Mouse (Mus musculus) T-cell, adult 2 months (primary cell): ENCODE results near the gene Galnt4.

Source experiments
- DNase-seq: peaks from one replicate; pipeline ENCODE4 v3.0.0; 2022; ENCODE audit warnings: low spot score

Galnt4 gene

DNA sequence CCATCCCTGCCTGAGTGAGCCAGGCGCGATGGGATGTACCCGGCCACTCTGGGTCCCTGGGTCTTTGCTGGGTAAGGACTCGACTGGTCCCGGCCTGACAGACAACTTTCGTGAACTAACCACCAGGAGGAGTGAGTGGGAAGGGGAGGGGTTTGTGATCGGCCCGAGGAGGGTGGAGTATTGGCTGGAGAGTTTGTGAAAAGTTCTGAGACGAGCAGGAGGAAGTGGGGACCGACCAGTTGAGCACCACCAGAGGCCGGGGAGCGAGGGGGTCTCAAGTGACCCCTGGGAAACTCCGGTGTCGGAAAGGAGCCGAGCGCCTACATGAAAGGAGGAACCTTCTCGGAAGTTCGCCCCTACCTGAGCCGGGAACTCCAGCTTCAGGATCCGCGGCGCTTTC is at the start of gene Galnt4:
Gene Galnt4, plus strand, starts transcription at position 196 of the 400 bp plus-strand sequence.
- peak; percentile 83 for DNase-seq

DNA sequence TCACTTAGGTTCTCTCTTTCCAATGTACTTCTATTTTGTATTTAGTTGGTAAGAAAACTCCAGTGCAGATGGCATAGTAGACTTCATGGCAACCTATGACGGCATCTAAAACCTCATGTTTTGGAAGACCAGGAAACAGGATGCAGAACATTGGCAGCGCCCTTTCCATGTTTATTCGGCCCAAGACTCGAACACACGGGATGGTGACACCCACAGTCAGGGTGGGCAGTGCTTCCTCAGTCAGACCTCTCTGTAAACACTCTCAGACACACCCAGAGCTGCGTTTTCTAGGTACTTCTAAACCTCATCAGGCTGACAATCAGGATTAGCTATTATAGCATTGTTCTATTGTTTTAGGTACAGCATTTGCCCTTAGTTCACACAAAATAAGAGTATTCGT is 47.4 kb upstream of the Galnt4 start:
- no peak for DNase-seq

DNA sequence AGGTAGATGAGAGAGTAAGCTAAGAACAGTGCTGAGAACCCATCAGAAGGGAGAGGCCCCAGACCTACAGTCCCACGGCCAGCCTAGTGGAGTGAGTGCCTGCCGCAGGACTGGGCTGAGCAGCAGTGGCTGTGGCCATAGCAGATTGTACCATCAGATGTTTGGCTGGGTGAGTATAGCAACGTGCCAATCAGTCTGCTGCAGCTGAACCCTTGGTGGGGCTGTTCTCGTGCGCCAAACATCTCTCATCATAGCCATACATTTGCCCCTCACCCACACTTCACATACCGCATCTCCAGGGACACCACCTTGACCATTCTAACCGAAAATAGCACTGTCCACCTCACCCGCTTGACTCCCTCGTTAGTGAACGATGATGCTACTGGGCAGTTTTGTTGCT is 46.5 kb upstream of the Galnt4 start:
- DNase-seq, result no peak

DNA sequence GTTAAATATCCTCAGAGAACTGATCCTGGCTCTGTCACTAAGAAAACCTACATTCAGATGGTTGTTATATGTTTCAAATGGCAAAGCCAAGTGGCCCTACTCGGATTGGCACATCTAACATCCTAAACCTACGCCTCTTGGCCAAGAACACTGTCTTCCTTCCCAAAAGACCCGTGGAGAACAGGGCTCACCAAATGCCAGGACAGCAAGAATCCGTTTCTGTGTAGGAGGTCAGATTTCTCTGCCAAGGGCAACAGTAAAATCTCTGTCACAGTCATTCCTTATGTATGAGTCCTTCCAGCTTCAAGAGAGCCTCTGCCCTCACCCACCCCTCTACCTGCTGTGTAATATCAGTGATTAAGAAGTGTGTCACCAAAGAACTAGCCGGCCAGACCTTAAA is 45.4 kb upstream of the Galnt4 start:
- DNase-seq, result no peak

DNA sequence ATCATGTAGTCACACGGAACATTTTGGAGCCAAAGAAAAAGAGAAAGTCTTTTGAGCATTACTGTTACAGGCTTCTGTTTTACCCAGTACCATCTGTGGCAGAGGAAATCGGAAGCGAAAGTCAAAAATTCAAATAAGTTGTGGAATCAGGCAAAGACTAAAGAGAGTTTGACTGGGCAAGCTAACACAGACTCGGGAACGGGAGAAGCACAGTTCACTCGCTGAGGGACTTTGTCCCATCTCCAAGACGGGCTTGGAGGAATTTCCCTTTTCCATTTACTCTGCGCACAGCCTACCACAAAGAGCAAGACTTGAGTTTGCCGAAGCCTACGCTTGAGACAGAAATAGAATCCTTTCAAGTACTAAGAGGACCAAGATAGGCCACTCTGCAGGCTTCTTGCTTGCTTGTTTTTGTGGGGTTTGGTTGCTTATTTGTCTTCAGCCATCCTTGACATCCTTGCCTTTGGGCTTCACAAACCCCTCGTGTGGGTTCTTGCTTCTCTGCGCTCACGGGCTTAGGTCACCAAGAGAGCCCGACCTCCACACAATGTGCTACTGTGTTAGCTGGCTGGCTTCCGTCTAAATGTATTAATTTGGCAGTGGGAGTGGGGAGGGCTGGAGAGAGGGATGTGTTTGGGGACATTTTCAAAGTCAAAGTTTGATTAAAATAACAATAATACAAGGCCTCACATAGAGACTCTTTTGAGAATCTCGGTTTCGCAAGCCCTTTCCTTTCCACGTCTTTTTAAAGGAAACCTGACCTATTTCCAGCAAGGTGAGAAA is 31.7 kb upstream of the Galnt4 start:
- no peak for DNase-seq

DNA sequence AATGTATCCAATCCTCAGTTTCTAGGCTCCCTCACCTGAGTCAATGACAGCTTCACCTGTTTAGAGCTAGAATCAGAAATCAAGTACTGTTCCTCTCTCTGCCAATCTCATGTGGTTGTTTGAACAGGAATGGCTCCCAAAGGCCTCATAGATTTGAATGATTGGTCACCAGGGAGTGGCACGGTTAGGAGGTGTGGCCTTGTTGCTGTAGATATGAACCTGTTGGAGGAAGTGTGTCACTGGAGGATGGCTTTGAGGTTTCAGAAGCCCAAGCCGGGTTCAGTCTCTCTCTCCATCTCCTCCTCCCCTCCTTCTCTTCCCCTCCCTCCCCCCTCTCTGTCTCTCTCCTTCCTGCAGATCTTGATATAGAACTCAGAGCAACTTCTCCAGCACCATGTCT is 29.3 kb upstream of the Galnt4 start:
- no peak for DNase-seq

DNA sequence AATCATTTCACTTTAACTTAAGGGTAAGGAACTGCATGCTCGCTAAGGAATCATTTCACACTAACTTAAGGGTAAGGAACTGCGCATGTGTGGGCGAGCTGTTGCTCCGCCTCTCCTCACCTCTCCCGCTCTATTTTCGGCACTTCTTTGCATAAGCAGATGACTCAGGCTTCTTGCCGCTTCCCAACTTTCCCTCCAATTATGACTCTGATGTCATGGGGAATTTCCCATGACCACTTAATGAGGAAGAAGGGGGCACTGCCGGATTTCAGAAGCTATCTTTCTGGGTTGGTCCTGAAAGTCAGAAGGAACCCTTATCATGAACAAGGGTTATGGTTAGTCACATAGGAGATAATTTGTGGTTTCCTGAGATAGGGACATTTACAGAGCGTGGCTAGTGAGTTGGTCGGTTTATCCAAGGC is 26.4 kb upstream of the Galnt4 start:
- DNase-seq, result no peak

DNA sequence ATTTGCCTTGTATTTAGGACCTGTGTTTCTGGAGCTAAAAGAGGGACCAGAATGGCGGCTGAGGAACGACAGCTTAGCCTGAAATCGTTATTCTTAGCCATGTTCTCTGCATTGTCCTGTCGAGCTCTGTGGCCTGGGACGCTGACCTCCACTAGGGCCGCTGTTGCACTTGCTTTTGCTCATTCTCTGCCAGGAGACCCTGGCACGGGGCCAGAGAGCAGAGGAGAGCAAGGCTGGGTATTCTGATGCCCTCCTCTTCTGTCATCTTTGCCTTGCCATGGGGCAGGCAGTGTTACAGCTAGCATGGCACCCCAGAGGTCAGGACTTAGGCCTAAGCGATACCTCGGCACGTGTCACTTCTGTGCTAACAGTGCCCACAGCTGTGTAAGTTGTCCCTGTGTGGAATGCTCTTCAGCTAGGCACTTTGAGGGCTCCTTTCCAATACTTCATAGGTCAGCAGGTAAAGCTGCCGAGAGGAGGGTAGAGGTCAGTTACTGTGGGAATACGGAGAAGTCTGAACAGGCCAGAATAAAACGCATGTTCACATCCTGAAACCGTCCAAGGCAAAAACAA is 24.4 kb upstream of the Galnt4 start:
- DNase-seq, result no peak

DNA sequence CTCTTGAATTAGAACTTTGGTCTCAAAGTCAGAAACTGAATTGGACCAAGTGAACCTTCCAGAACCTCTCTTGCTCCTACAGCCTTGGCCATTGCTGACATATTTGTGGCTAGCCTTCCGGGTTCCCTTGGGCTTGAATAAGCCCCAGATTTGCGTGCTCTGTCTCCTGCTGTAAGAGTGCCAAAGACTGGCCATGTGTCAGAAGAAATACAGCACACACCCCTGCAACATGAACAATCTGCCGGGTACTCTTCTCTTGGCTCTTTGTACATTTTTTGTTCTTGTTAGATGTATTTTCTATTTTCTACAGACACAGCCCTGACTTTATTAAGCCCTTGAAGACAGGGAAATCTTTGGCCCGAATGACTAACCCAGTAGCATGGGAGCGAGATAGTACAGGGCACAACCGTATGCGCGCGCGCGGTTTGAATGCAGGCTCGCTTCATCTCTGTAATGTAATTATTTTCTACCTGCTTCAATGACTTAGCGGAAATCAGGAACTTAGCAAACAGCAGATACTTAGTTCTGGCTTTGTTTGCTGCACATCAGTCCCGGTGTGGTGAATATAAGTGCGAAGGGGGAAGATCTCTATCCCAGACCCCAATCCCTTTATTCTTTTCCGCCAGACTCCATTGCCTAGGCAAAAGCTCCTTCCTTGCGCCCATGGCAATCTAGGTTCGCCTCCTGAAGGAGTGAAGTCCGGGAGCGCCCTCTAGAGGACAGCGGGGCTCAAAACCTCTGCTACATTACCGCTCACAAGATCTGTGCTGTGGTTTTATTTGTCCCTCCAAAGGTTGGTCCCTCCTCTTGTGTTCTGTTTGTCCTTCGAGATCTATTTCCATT is 23.3 kb upstream of the Galnt4 start:
- DNase-seq, result peak; percentile 64

DNA sequence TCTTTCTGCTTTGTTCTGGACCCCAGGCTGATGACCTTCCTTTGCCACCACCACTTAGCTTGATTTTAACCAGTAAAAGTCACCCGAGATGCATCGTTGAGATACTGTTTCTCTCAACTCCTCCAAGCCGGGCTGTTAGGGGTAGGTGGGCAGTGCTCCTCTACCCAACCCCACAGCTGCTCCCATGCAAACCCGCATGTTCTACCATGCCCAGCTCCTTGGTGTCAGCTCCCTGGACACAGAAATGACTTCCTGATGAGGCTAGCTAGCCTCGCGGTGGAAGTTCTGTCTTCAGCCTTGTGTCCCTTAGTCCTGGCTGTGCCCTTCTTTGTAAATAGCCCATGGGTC is 22.7 kb upstream of the Galnt4 start:
- DNase-seq, result no peak

DNA sequence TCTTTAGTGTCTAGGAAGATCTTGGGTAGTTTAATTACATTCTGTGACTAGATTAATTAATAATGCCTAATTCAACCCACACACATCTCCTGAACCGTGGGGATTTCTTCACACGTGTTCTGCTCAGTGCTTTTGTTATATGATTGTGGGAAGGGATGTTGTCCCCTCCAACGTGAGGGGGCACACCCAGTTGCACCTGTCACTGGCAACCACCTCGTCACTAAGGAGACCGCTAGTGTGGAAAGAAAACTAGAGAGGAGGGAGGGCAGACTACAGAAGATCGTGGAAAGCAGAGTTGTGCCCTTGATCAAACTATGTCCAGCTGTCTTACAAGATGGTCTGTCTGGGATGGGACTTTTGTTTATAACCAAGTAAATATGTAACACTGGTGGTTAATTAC is 21.9 kb upstream of the Galnt4 start:
- no peak for DNase-seq

DNA sequence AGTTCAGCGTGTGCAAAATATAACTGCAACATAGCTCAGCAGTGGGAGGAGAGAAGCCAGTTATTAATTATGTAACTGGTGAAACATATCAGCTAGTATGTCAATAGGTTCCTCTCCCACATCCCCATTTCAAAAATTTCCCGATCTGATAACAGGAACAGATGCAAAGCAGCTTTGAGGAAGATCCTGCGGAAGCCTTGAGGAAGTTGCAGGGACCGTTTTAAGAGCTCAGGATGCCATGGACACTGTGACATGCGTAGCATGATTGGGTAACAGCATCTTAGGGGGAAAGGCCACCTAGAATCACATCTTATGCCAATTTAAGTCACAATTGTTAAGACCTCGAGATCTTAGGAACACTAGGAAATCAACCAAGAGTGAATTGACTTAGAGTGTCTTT is 18.1 kb upstream of the Galnt4 start:
- no peak for DNase-seq

DNA sequence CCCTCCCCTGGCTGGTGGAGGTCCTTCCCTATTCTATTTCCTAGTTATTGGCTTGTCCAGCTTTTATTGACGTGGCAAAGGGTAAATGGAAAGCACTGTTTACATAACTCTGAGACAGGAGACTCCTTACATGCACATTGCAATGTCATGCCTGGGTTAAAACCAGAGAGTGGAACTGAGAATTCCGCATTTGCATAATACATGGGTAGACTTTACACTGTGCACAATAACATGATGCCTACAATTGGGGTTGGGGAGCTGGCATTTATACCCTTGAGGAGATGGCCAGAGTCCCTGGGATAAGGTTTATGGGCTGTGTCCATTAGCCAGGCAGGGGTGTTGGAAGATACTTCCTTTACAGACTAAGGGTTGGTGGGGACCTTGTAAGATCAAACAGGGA is 14.6 kb upstream of the Galnt4 start:
- no peak for DNase-seq

DNA sequence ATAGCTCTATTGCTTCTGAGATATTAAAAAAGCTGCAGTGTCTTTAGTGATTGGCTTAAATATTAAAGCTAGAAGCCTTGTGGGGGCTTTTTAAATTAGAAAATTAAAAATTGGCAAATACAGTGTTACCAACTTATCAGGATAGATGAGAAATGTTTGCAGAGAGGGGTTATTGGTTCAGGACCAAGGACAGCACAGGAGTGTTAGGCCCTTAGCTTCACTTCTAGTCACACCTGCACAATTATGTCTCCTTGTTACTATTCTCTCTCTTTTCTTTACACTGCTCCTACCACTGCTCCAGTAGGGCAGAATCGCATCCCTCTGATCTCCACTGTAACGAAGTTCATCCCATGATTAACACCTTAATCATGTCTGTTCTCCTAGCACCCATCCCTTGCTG is 12.8 kb upstream of the Galnt4 start:
- DNase-seq, result no peak

DNA sequence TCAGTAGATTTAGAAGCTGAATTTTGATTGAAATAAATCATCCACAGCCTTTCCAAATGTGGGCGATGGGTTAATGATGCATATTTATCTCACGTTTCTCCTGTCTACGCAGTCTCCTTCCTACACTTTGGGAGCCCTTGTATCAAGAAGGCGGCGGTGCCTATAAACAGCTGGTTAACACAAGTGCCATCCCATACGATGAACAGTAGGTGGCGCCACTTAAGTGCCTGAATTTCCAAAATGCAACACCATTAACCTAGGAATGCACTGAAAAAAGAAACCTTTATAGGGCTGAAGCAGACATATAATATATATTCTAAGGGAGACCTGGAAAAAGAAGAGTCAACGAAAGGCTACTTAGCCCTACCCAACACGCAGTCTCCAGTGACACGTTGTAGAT is 10.6 kb upstream of the Galnt4 start:
- DNase-seq, result peak; percentile 65

DNA sequence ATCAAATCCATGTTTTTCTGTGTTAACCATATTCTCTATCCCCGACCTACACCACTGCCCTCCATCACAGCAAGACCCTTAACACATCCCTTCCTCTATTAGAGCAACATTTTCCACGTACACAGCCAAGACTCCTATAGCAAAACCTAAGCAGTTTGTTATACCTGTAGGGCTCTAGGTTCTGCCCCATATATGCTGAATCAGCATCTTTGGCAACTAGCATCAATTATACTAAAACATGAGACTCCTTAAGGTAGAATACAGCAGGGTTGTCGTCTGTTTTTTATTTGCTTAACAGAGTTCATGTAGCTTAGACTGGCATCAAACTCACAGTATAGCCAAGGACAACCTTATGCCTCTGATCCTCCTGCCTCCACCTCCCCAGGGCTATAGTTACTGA is 2.4 kb upstream of the Galnt4 start:
- no peak for DNase-seq

DNA sequence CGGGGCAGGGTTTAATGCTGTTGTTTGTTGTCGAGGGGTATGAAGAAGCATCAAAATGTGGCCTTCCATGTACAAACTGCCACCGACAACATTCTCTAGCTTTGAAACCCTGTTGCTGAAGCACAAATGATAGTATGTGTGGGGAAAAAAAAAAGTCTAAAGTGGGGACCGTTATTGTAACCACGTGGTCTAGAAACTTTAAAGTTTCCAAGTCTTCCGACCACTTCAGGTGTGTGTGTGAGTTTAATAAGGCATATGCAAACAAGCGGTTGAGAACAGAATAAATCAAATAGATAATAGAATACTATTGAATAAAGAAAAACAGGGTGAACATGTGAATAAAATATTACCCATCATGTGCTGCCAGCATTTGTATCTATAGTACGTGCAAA is 1.7 kb upstream of the Galnt4 start:
- no peak for DNase-seq

DNA sequence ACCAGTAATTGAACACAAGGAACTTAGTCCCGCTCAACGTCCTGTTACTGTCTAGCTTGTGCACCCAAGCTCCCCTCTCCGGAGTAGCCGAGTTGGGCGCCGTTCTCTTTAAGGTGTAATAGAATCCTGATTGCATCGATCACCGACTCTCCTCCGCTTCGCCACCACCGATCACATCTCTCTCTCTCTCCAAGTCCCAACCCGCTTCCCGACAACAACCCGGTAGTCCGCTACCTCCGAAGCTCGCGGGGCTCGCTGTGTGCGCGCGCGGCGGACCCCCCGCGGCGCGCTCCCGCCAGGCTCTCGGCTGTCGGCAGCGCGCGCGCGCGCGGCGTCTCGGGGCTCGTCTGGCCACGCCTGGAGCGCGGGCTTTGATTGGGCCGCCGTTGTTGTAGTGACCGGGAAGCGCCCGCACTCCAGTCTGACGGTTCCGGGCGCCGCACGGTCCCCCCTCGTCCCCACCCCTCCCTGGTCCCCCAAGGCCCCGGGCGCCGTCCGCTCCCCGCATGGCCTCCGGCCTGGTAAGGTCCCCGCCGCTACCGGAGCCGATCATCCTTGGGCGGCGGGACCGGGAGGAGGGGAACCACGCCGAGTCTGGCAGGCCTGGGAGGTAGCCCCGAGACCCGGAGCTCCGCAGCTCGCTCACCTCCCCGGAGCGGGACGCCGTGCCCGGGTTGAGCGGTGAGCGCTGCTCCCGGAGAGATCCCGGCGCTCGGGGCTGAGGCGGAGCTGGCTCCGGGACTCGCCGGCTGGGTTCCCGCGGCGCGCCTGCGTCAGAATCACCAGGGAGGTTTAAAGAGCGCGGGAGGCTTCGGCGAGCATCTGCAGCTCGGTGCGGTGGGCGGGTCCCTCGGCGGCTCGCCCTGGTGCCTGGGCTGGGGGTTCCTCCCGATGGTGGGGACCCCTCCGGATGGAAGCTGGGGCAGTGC is 992 bp upstream of the Galnt4 start, which contains the start of gene Poc1b:
Gene Poc1b, plus strand, starts transcription at position 334 of the 929 bp plus-strand sequence.
- DNase-seq, result peak; percentile 74

DNA sequence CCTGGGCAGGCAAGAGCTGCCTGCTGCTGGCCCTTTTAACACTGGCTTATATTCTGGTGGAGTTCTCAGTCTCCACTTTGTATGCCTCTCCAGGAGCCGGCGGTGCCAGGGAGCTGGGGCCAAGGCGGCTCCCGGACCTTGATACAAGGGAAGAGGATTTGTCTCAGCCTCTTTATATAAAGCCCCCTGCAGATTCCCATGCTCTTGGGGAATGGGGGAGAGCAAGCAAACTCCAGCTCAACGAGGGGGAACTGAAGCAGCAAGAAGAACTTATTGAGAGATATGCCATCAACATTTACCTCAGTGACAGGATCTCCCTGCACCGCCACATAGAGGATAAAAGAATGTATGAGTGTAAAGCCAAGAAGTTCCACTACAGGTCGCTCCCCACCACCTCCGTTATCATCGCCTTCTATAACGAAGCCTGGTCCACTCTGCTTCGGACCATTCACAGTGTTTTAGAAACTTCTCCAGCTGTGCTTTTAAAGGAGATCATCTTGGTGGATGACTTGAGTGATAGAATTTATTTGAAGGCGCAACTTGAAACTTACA is 548 bp downstream of the Galnt4 start:
- DNase-seq, result peak; percentile 27

DNA sequence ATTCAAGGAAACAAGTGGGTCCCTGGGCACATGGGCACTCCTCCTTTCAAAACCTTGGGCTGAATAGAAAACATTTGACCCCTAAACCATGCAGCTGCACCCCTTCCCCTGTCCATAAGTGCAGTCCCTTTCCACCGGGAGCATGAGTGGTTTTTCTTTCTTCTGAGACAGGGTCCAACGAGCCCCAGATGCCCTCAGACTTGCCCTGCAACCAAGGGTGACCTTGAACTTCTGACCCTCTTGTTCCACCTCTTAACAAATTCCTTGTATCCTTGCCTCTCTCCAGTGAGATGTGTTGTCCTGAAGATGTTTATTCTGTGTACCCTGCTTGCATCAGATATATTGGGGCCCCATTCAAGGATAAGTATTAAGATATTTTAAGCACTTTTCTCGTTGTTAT is 5.6 kb downstream of the Galnt4 start:
- no peak for DNase-seq

DNA sequence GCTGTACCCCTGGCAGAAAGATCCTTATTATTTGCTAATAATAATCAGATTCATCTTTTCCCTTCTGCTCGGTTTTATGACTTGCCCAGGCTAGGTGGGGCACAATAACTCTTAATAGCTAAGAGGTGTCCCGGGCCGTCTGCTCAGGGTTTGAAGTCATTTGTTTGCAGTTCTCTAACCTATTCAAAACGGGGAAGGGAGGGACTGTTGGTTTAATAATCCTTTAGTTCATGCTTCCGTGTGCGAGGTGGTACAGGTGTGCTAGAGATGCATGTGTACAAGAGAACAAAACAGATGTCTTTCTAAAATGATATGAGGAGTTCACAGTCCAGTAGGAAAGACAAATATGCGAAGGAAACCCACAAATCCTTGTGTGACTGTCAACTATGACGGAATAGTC is 6.3 kb downstream of the Galnt4 start:
- no peak for DNase-seq
